Mouse (Mus musculus): ENCODE results near the gene Trabd2b. TPM values are rescaled to one million over a fixed set of nuclear protein-coding genes. Genes with fewer than 3 reads are reported as not detected.

Gene Trabd2b
- total and polyA plus RNA-seq, 2 experiments from 2014 or later, result 4.5 to 10.5 TPM

GRCm38 (mm10) chr4:114611166-114611929, 204.8 kb downstream of the Trabd2b start:
- no peak for ATAC-seq (ENCODE audit: insufficient read depth, low read depth)
- H3K27me3 ChIP-seq (ENCODE audit: control insufficient read depth, insufficient read depth, low read length), result no peaks in the 10 kb centered on the region
- no peak overlapping the region for H3K27ac ChIP-seq (ENCODE audit: low read depth)
- no peak for TF ChIP-seq EP300 (IDR thresholded peaks at IDR 0.05; ENCODE audit: low read depth)
- peak; percentile 37 for TF ChIP-seq CTCF (IDR thresholded peaks at IDR 0.05; ENCODE audit: low read depth)
- no peak for DNase-seq (ENCODE audit: low spot score)
- H3K4me1 ChIP-seq (ENCODE audit: control insufficient read depth, insufficient read depth), result peaks cover 30% of the 10 kb centered on the region
- H3K36me3 ChIP-seq (replicated peaks; ENCODE audit: control insufficient read depth, insufficient read depth, low read length), result 0 out of 2 replicates have a peak, but pooled peaks cover 5% of the 10 kb centered on the region
- no peak overlapping the region for H3K9ac ChIP-seq (replicated peaks; ENCODE audit: low read depth, low read length)
- H3K9me3 ChIP-seq (replicated peaks; ENCODE audit: control insufficient read depth, low read length), result no peaks in the 10 kb centered on the region
- WGBS, result 84% methylated on average over 8 of the region's 8 CpGs
- H3K4me2 ChIP-seq (ENCODE audit: low read depth, low read length), result no peak overlapping the region
- no peak overlapping the region for H3K4me3 ChIP-seq (ENCODE audit: low read depth, low read length)

GRCm38 (mm10) chr4:114612032-114612431, 205.5 kb downstream of the Trabd2b start:
- Histone ChIP-seq H3K4me2 (ENCODE audit: low read depth, low read length) (no peak overlapping the region), H3K4me1 (ENCODE audit: control insufficient read depth, insufficient read depth) (peaks cover 36% of the 10 kb centered on the region), H3K36me3 (replicated peaks; ENCODE audit: control insufficient read depth, insufficient read depth, low read length) (0 out of 2 replicates have a peak, but pooled peaks cover 5% of the 10 kb centered on the region), H3K4me3 (ENCODE audit: low read depth, low read length) (no peak overlapping the region), H3K9me3 (replicated peaks; ENCODE audit: control insufficient read depth, low read length) (no peaks in the 10 kb centered on the region), H3K9ac (replicated peaks; ENCODE audit: low read depth, low read length) (no peak overlapping the region), H3K27ac (ENCODE audit: low read depth) (no peak overlapping the region), H3K27me3 (ENCODE audit: control insufficient read depth, insufficient read depth, low read length) (no peaks in the 10 kb centered on the region)
- DNase-seq (ENCODE audit: low spot score), result no peak
- 81% methylated on average over 5 of the region's 5 CpGs for WGBS
- TF ChIP-seq CTCF (IDR thresholded peaks at IDR 0.05; ENCODE audit: low read depth), result no peak
- TF ChIP-seq EP300 (IDR thresholded peaks at IDR 0.05; ENCODE audit: low read depth), result no peak
- ATAC-seq (ENCODE audit: insufficient read depth, low read depth), result no peak

GRCm38 (mm10) chr4:114612827-114613226, 206.3 kb downstream of the Trabd2b start:
- H3K9me3 ChIP-seq (replicated peaks; ENCODE audit: control insufficient read depth, low read length), result no peaks in the 10 kb centered on the region
- no peak overlapping the region for H3K4me3 ChIP-seq (ENCODE audit: low read depth, low read length)
- no peak overlapping the region for H3K4me2 ChIP-seq (ENCODE audit: low read depth, low read length)
- TF ChIP-seq CTCF (IDR thresholded peaks at IDR 0.05; ENCODE audit: low read depth) (no peak), EP300 (IDR thresholded peaks at IDR 0.05; ENCODE audit: low read depth) (no peak)
- peaks cover 37% of the 10 kb centered on the region for H3K4me1 ChIP-seq (ENCODE audit: control insufficient read depth, insufficient read depth)
- DNase-seq (ENCODE audit: low spot score) (no peak), ATAC-seq (ENCODE audit: insufficient read depth, low read depth) (no peak)
- 72% methylated on average over 4 of the region's 4 CpGs for WGBS
- no peaks in the 10 kb centered on the region for H3K27me3 ChIP-seq (ENCODE audit: control insufficient read depth, insufficient read depth, low read length)
- H3K36me3 ChIP-seq (replicated peaks; ENCODE audit: control insufficient read depth, insufficient read depth, low read length), result 0 out of 2 replicates have a peak, but pooled peaks cover 5% of the 10 kb centered on the region
- no peak overlapping the region for H3K9ac ChIP-seq (replicated peaks; ENCODE audit: low read depth, low read length)
- no peak overlapping the region for H3K27ac ChIP-seq (ENCODE audit: low read depth)

GRCm38 (mm10) chr4:114614086-114614485, 207.6 kb downstream of the Trabd2b start:
- TF ChIP-seq EP300 (IDR thresholded peaks at IDR 0.05; ENCODE audit: low read depth), result no peak
- TF ChIP-seq CTCF (IDR thresholded peaks at IDR 0.05; ENCODE audit: low read depth), result no peak
- no peaks in the 10 kb centered on the region for H3K9me3 ChIP-seq (replicated peaks; ENCODE audit: control insufficient read depth, low read length)
- 29% methylated on average over 1 of the region's 1 CpGs for WGBS
- no peak overlapping the region for H3K4me3 ChIP-seq (ENCODE audit: low read depth, low read length)
- no peak overlapping the region for H3K4me2 ChIP-seq (ENCODE audit: low read depth, low read length)
- ATAC-seq (ENCODE audit: insufficient read depth, low read depth) (no peak), DNase-seq (ENCODE audit: low spot score) (peak; percentile 33)
- H3K4me1 ChIP-seq (ENCODE audit: control insufficient read depth, insufficient read depth), result peaks cover 37% of the 10 kb centered on the region
- H3K27ac ChIP-seq (ENCODE audit: low read depth), result peak overlapping the region; percentile 59; the same call in 1 of the 2 replicates
- H3K36me3 ChIP-seq (replicated peaks; ENCODE audit: control insufficient read depth, insufficient read depth, low read length), result 0 out of 2 replicates have a peak, but pooled peaks cover 5% of the 10 kb centered on the region
- no peak overlapping the region for H3K9ac ChIP-seq (replicated peaks; ENCODE audit: low read depth, low read length)
- H3K27me3 ChIP-seq (ENCODE audit: control insufficient read depth, insufficient read depth, low read length), result no peaks in the 10 kb centered on the region

- Histone ChIP-seq H3K4me1 (ENCODE audit: control insufficient read depth, insufficient read depth) (peaks cover 52% of the 10 kb centered on the region), H3K27me3 (ENCODE audit: control insufficient read depth, insufficient read depth, low read length) (no peaks in the 10 kb centered on the region), H3K27ac (ENCODE audit: low read depth) (peak overlapping the region; percentile 68), H3K4me2 (ENCODE audit: low read depth, low read length) (no peak overlapping the region), H3K9ac (replicated peaks; ENCODE audit: low read depth, low read length) (no peak overlapping the region), H3K36me3 (replicated peaks; ENCODE audit: control insufficient read depth, insufficient read depth, low read length) (no peaks in the 10 kb centered on the region), H3K4me3 (ENCODE audit: low read depth, low read length) (no peak overlapping the region), H3K9me3 (replicated peaks; ENCODE audit: control insufficient read depth, low read length) (no peaks in the 10 kb centered on the region)
- ATAC-seq (ENCODE audit: insufficient read depth, low read depth) (peak; percentile 81), DNase-seq (ENCODE audit: low spot score) (peak; percentile 77)
- no peak for TF ChIP-seq CTCF (IDR thresholded peaks at IDR 0.05; ENCODE audit: low read depth)
- WGBS, result 34% methylated on average over 4 of the region's 4 CpGs
Measured at GRCm38 (mm10) chr4:114615765-114616164, 209.2 kb downstream of the Trabd2b start.

Data from heart, postnatal 0 days (tissue).